Mouse (Mus musculus): ENCODE results near the gene Prpf40a.
A peak's percentile ranks its signal among the peaks of the same experiment; 100 is the strongest.

Gene Prpf40a

GRCm38 (mm10) chr2:53190684-53191511, at the start of gene Prpf40a:
TSS of gene Prpf40a (minus strand) at chr2:53191284.
- peak; percentile 99 for DNase-seq

DNA sequence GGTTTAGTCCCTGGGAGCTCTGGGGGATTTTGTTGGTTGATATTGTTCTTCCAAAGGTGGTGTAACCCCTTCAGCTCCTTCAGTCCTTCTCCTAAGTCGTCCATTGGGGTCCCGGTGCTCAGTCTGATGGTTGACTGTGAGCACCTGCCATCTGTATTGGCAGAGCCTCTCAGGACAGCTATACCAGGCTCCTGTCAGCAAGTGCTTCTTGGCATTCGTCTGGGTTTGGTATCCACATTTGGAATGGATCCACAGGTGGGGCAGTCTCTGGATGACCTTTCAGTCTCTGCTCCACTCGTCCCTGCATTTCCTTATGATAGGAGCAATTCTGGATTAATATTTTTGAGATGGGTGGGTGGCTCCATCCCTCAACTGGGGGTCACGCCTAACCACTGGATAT, 31.2 kb upstream of the Prpf40a start:
- DNase-seq, result no peak

DNA sequence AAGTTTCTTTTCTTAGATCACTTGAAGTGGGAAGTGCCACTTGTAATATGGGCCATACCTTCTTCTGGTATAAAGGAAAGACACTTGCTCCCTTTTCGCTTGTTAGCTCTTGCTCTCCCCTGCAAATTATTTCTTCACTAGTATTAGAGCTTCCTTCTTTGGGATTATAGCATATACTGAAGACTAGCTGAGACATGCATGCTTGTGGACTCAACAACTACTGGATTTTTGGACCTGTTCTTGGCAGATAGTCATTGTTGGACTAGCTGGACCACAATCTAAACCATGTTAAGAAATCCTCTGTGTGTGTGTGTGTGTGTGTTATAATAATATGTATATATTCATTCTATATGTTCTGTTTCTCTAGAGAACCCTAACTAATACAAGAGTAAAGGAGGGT, 22.4 kb upstream of the Prpf40a start:
- DNase-seq, result no peak

DNA sequence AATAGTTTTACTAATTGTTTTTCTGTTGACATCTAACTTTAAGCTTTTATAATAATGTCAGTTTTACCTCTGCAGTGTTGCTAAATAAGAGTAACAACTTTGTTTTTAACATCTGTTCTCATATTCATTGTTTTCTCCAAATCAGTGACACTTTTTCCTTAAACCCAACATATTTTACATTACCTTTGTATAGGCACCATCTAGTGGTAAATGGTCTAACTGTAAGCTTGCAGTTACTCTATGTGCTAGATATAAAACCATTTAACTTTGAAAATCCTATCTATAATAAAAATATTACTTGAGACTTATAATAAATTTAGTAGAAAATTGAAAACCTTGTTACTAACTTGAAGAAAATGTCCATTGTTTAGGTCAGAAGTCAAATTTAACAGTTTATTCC, 15.7 kb upstream of the Prpf40a start:
- DNase-seq, result no peak

- DNase-seq, result no peak
Observed at GRCm38 (mm10) chr2:53204373-53205274, 13.5 kb upstream of the Prpf40a start.

- no peak for DNase-seq
Observed at GRCm38 (mm10) chr2:53200164-53200885, 9.2 kb upstream of the Prpf40a start.

- no peak for DNase-seq
Observed at GRCm38 (mm10) chr2:53199203-53199602, 8.1 kb upstream of the Prpf40a start.

DNA sequence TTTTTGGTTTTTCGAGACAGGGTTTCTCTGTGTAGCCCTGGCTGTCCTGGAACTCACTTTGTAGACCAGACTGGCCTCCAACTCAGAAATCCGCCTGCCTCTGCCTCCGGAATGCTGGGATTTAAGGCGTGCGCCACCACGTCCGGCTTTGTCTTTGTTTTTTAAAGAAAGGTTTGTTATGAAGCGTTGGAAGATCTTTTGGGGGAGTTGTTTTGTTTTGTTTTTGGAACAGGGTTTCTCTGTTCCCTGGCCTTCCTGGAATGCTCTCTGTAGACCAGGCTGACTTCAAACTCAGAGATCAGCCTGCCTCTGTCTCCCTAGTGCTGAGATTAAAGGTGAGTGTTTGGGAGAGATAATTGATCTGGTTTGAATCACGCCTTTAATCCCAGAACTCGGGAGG, 5.3 kb upstream of the Prpf40a start:
- DNase-seq, result no peak

- no peak for DNase-seq
Observed at GRCm38 (mm10) chr2:53192386-53192785, 1.3 kb upstream of the Prpf40a start.

- DNase-seq, result peak; percentile 96
Observed at GRCm38 (mm10) chr2:53191523-53192220, 588 bp upstream of the Prpf40a start, which contains the start of gene Arl6ip6. TSS of gene Arl6ip6 (plus strand) at chr2:53191726.

DNA sequence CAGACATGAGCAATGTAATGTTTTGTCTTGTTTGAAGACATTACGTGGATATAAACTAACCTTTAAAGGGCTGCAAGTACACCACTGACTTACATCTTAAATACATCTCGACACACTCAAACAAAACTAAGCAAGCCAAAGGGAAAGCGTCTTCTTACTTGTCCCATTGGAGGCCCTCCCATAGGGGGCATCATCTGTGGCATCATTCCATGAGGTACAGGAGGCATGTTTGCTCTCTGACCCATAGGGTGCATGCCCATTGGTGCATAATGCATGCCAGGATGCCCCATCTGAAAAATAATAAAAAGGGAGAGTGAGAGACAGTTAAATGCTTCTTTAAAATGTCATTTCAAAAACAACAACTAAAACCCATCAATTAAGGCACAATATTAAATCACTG, 1.3 kb downstream of the Prpf40a start:
- DNase-seq, result peak; percentile 6

- DNase-seq, result no peak
Observed at GRCm38 (mm10) chr2:53179876-53180275, 11.2 kb downstream of the Prpf40a start.

GRCm38 (mm10) chr2:53178966-53179365, 12.1 kb downstream of the Prpf40a start:
- DNase-seq, result no peak

- no peak for DNase-seq
Observed at GRCm38 (mm10) chr2:53173966-53174365, 17.1 kb downstream of the Prpf40a start.

DNA sequence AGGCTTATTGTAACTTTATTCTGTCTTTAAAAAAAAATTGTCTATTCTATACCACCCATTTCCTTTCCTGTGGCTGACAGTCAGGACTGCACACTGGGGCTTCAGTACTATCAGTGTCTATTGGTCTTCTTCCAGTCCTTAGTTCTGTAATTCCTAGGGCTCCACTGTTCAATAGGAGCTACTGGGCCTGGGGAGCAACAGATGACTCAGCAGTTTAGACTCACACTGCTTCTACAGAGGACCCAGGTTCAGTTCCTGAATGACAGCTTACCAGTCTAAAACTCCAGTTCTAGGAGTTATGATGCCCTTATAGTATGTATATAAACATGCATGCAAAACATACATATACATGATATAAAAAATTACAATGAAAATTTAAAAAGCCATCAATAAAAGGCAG, 44.2 kb downstream of the Prpf40a start:
- no peak for DNase-seq

GRCm38 (mm10) chr2:53131567-53131966, 59.5 kb downstream of the Prpf40a start:
- no peak for DNase-seq

DNA sequence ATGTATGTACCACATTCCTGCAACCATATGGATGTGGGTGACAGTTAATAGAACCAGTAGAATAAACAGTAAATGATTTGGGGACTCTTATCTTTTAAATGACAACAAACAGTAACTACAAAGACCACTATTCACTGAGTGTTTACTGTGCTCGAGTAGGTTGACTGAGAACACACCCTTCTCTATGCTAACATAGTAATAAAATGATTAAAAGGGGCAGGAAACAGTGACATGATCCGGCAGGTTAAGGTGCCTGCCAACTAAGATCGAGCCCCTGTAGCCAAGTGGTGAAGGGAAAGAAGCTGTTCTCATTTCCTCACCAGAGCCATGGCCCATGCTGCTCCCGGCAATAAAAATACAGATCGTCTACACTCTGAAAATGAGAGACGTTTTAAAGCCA, 62.0 kb downstream of the Prpf40a start:
- no peak for DNase-seq

- DNase-seq, result no peak
Observed at GRCm38 (mm10) chr2:53125998-53126397, 65.1 kb downstream of the Prpf40a start.

- peak; percentile 37 for DNase-seq
Observed at GRCm38 (mm10) chr2:53121797-53122196, 69.3 kb downstream of the Prpf40a start.

- DNase-seq, result no peak
Observed at GRCm38 (mm10) chr2:53108547-53108946, 82.5 kb downstream of the Prpf40a start.

GRCm38 (mm10) chr2:53106472-53106871, 84.6 kb downstream of the Prpf40a start:
- no peak for DNase-seq

- DNase-seq, result no peak
Observed at GRCm38 (mm10) chr2:53106056-53106455, 85.0 kb downstream of the Prpf40a start.

Data from layer of hippocampus, adult 9-11 months (tissue).